Mouse (Mus musculus) liver, embryonic 15.5 days (tissue): ENCODE measurements at regions not wholly inside any gene's neighbourhood (a gene's known extent, or its start where the extent isn't known, plus 50 kb on each side); places are given as distances from the start of the nearest gene placed in this dataset.
"Not testable (repeated sequence)": the region's sequence is repeated elsewhere in the genome, so short reads cannot be mapped to it uniquely, and the experiment has no call there.

Experiments used
- ATAC-seq: fragments of 200-750 bp; cut with Nextera tagmentation; 2 replicates; pipeline ENCODE4 v1.8.0; 2017; ENCODE audit warnings: moderate number of reproducible peaks, mild to moderate bottlenecking, moderate library complexity; ENCODE audit not compliant: insufficient read depth
- H3K27ac ChIP-seq: fragments of 300-500 bp; sonication (generic); replicated peaks from 2 replicates; pipeline ENCODE4 v1.5.1; 2015; ENCODE audit warnings: mild to moderate bottlenecking, inconsistent platforms
- H3K27me3 ChIP-seq: fragments of 300-500 bp; sonication (generic); 2 replicates; pipeline ENCODE4 v1.6.1; 2015; ENCODE audit warnings: mild to moderate bottlenecking, inconsistent platforms
- H3K36me3 ChIP-seq: fragments of 300-500 bp; sonication (generic); replicated peaks from 2 replicates; pipeline ENCODE4 v1.6.1; 2015; ENCODE audit warnings: moderate library complexity, mild to moderate bottlenecking, inconsistent platforms
- H3K4me1 ChIP-seq: fragments of 300-500 bp; sonication (generic); replicated peaks from 2 replicates; pipeline ENCODE4 v1.6.1; 2015; ENCODE audit warnings: inconsistent platforms
- H3K4me2 ChIP-seq: fragments of 300-500 bp; sonication (generic); 2 replicates; pipeline ENCODE4 v1.6.1; 2015; ENCODE audit warnings: moderate library complexity, mild to moderate bottlenecking, inconsistent platforms
- H3K4me3 ChIP-seq: fragments of 300-500 bp; sonication (generic); replicated peaks from 2 replicates; pipeline ENCODE4 v1.5.1; 2015; ENCODE audit warnings: mild to moderate bottlenecking, inconsistent platforms
- H3K9ac ChIP-seq: fragments of 300-500 bp; sonication (generic); 2 replicates; pipeline ENCODE4 v1.6.1; 2015; ENCODE audit warnings: moderate library complexity, mild to moderate bottlenecking, inconsistent platforms
- H3K9me3 ChIP-seq: fragments of 300-500 bp; sonication (generic); replicated peaks from 2 replicates; pipeline ENCODE4 v1.6.1; 2016; ENCODE audit warnings: inconsistent platforms
- WGBS: fragments of 180-500 bp; shearing (Covaris S2); methylation state at CpG from one replicate; pipeline ENCODE4 v1.1.7; 2015; ENCODE audit warnings: mixed read lengths; ENCODE audit not compliant: insufficient replicate concordance; 5-methylcytosine and 5-hydroxymethylcytosine counted together

DNA sequence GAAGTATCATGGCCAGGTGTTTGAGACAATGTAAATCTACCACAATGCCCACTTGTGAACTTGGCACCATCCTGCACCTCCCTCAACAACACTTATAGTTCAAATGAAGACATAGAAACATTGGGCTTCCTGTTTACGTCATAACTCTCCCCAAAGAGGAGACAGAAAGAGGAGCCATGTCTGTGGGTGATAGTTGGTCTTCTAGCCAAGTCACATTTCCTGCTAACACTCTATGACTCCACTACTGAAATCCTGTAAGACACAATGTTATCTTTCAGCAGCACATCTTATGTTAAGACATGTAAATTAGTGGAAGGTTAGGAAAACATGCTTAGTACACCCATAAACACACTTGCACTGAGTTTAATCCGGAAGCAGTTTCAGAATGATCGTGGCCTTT is 451.4 kb downstream of the Dad1 start:
- no peak for ATAC-seq

DNA sequence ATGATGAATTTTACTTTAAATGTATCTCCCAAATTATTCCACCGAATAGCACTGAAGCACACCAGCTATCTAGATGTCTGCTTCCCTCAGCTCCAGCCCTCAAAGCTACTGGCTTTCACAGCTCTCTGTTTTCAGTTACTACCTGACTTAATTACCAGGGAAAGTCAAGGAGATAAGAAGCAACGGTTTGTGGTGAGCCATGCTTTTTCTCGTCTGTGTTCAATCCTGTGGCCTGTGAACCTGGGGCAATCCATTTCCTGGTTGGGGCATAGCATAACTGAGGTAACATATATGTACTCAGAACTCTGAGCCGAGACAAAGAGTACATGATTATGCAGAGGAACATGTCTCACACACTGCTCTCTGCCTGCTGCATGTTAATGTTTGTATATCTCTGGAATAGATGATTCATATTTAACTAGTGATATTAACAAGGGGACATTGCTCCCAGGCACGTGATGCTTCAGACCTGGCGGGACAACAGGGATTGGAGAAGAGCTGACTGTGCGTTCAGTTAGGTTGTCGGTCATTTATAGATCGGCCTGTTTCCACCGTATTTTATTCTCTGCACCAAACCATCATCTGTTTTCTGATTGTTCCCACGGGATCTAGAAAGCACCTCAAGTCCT is 453.3 kb downstream of the Dad1 start:
- H3K27ac ChIP-seq = no peak overlapping the region
- 49% methylated on average over 11 of the region's 11 CpGs for WGBS
- no peak overlapping the region for H3K9ac ChIP-seq
- no peaks in the 10 kb centered on the region for H3K9me3 ChIP-seq
- no peaks in the 10 kb centered on the region for H3K27me3 ChIP-seq
- H3K4me3 ChIP-seq = no peak overlapping the region
- H3K4me1 ChIP-seq = peaks cover 23% of the 10 kb centered on the region
- no peaks in the 10 kb centered on the region for H3K36me3 ChIP-seq
- no peak for ATAC-seq
- no peak overlapping the region for H3K4me2 ChIP-seq

More for the DNA sequence above, 451.4 kb downstream of the Dad1 start:
- Histone ChIP-seq H3K9me3 (no peaks in the 10 kb centered on the region), H3K27ac (no peak overlapping the region), H3K36me3 (no peaks in the 10 kb centered on the region), H3K4me3 (no peak overlapping the region), H3K27me3 (no peaks in the 10 kb centered on the region), H3K4me1 (peaks cover 20% of the 10 kb centered on the region), H3K4me2 (no peak overlapping the region), H3K9ac (no peak overlapping the region)
- WGBS = 68% methylated on average over 3 of the region's 3 CpGs

DNA sequence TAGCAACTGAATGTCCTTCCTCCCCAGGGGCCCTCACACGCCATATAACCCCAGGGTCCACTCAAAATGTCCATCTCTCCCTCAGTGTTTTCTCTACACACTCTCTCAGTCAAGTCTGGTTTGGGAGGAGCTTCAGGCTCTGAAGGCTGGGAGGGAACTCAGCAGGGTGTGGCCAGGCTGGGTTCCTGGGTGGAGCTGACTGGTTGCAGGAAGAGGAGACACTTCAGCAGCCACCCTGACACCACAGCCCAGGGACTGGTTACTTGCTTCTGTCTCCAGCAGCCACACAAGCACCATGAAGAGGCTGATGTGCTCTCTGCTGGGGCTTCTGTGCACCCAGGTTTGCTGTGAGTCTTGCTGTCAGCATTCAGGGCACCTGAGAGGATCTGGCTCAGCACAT is 458.7 kb downstream of the Dad1 start:
- Histone ChIP-seq H3K4me2 (peak overlapping the region; percentile 64), H3K27ac (peak overlapping the region; percentile 41; the same call in 1 of the 2 replicates), H3K4me1 (peaks cover 19% of the 10 kb centered on the region), H3K4me3 (peak overlapping the region; percentile 31; the same call in 1 of the 2 replicates)
- not testable (repeated sequence) for H3K9ac ChIP-seq, H3K27me3 ChIP-seq, H3K36me3 ChIP-seq, H3K9me3 ChIP-seq
- ATAC-seq = peak; percentile 87
- WGBS = 36% methylated on average over 1 of the region's 1 CpGs

DNA sequence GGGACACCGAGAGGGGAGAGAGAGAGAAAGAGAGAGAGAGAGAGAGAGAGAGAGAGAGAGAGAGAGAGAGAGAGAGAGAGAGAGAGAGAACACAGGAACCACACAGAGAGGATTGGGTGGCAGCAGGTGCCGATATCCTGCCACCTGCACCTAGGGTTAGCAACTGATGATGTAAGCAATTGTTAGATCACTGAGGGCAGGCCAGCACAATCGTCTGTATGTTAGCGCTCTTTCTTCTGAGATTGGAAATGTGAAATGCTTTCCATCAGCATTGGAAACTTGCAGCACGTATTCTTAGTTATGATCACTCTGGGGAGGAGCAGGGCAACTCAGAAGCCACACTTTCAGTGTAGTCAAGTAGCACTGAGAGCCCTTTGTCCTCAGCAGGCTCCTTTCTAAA is 459.4 kb downstream of the Dad1 start:
- Histone ChIP-seq H3K36me3 (no peaks in the 10 kb centered on the region), H3K4me2 (0 out of 2 replicates have a peak overlapping the region, but pooled peaks have one; percentile 64), H3K9ac (no peak overlapping the region), H3K4me3 (no peak overlapping the region), H3K27ac (no peak overlapping the region; the same call in 1 of the 2 replicates), H3K27me3 (no peaks in the 10 kb centered on the region), H3K4me1 (peaks cover 19% of the 10 kb centered on the region), H3K9me3 (no peaks in the 10 kb centered on the region)
- WGBS = 82% methylated on average over 5 of the region's 5 CpGs
- no peak; the same call in 1 of the 2 replicates for ATAC-seq

DNA sequence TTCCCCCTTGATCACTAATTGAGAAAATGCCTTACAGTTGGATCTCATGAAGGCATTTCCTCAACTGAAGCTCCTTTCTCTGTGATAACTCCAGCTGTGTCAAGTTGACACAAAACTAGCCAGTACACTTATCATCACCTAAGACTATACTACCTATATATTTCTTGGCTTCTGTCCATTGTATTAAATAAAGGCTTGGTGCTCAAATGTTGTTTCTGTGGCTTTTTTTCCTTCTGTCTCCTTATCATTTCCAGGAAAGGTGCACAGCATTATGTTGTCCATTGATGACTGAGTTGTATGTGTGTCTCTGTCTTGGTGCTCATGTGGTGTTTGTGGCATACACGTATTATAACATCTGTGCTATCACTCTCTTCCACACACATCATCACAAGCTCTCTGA is 461.5 kb downstream of the Dad1 start:
- not testable (repeated sequence) for H3K36me3 ChIP-seq, H3K4me2 ChIP-seq, ATAC-seq, H3K4me3 ChIP-seq, H3K27ac ChIP-seq, H3K27me3 ChIP-seq, H3K9me3 ChIP-seq, H3K9ac ChIP-seq
- peaks cover 19% of the 10 kb centered on the region for H3K4me1 ChIP-seq
- 30% methylated on average over 1 of the region's 1 CpGs for WGBS

DNA sequence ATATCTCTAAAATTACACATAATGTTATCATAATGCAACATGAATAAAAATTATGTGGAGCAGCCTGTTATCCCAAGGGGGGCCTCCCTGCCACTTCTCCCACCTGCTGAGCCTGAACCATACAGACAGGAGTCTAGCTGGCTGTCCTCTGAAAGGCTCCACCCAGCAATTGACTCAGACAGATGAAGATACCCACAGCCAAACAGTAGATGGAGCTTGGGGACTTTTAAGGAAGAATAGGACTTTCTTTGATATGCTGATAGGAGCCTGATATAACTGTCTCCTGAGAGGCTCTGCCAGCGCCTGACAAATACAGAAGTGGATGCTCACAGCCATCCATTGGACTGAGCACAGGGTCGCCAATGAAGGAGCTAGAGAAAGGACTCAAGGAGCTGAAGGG is 468.4 kb downstream of the Dad1 start:
- H3K4me3 ChIP-seq, H3K4me1 ChIP-seq, H3K9me3 ChIP-seq, H3K36me3 ChIP-seq, H3K27ac ChIP-seq, H3K27me3 ChIP-seq, H3K9ac ChIP-seq, ATAC-seq, H3K4me2 ChIP-seq: not testable (repeated sequence)
- 38% methylated on average over 2 of the region's 2 CpGs for WGBS

DNA sequence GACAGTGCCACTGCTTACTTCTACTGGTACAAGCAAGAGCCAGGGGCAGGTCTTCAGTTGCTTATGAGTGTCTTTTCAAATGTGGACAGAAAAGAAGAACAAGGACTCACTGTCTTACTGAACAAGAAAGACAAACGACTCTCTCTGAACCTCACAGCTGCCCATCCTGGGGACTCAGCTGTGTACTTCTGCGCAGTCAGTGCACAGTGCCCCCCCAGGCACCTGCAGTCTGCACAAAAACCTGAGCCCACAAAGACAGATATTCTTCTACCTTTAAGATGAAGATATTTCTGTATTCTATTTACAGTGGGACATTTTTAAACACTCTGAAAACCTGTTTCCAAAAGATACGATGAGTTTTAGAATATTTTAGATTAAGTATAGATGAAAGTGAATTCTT is 476.5 kb downstream of the Dad1 start:
- H3K4me3 ChIP-seq = no peak overlapping the region
- H3K27me3 ChIP-seq = no peaks in the 10 kb centered on the region; the same call in 1 of the 2 replicates
- H3K4me1 ChIP-seq = no peaks in the 10 kb centered on the region
- H3K9ac ChIP-seq = no peak overlapping the region
- H3K4me2 ChIP-seq = no peak overlapping the region
- 61% methylated on average over 3 of the region's 3 CpGs for WGBS
- no peaks in the 10 kb centered on the region for H3K36me3 ChIP-seq
- H3K27ac ChIP-seq = no peak overlapping the region
- ATAC-seq = no peak
- H3K9me3 ChIP-seq = no peaks in the 10 kb centered on the region

DNA sequence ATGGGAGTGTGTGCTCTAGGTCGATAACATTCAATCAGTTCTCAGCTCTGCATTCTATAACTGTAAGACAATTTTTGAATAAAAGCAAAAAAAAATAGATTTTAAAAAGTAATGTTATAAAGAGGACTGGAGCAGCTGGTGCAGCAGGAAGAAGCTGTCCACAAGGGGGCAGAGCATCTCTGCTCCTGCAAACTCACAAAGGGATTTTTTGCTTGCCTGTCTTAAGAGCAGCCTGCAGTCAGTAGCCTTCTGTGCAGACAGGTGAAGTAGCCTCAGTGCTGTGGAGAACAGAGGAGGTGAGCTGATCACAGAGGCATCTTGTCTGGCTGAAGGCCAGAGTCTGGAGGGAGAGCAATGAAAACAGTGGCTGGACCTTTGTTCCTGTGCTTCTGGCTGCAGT is 477.2 kb downstream of the Dad1 start:
- WGBS = 25% methylated on average over 1 of the region's 1 CpGs
- not testable (repeated sequence) for H3K4me2 ChIP-seq, H3K27me3 ChIP-seq, H3K4me1 ChIP-seq, H3K9ac ChIP-seq, H3K9me3 ChIP-seq, H3K36me3 ChIP-seq, ATAC-seq, H3K4me3 ChIP-seq, H3K27ac ChIP-seq

DNA sequence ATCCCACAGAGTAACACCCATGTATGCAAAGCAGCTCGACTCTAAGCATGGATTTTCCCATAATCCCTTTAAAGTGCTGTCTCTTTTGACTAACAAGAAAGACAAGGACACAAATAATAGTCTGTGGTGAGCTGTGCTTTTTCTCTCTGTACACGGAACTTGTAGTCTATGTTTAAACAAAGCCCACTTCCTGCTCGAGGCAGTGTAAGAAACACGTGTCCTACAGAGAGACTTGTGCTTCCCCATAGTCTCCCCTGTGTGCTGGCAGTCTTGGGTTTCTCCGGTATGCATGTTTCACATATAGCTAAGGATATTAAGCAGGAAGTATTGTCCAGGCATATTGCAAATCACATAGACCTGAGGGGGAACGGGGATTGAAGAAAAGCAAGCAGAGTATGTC is 487.4 kb downstream of the Dad1 start:
- peak; percentile 40; the same call in 1 of the 2 replicates for ATAC-seq
- 34% methylated on average over 6 of the region's 6 CpGs for WGBS
- H3K9me3 ChIP-seq, H3K4me2 ChIP-seq, H3K27me3 ChIP-seq, H3K9ac ChIP-seq, H3K36me3 ChIP-seq, H3K4me3 ChIP-seq: not testable (repeated sequence)
- Histone ChIP-seq H3K27ac (0 out of 2 replicates have a peak overlapping the region, but pooled peaks have one; percentile 24), H3K4me1 (peaks cover 19% of the 10 kb centered on the region)

DNA sequence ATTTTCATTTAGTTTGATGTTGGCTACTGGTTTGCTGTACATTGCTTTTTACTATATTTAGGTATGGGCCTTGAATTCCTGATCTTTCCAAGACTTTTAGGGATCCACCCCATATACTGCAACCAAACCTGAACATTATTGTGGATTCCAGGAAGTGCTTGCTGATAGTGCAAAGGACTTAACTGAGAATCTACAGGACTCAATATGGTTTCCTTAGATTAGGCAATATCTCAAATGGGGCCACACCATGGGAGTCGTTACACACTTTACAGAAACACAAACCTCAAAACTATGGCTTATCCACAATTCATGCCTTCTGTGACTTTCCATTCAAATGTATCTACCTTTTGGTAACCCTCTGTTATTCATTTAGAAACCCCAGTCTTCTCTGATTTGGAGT is 488.0 kb downstream of the Dad1 start:
- not testable (repeated sequence) for H3K9me3 ChIP-seq, H3K27me3 ChIP-seq, H3K4me3 ChIP-seq, H3K36me3 ChIP-seq, H3K9ac ChIP-seq
- peak; percentile 96 for ATAC-seq
- Histone ChIP-seq H3K4me1 (peaks cover 19% of the 10 kb centered on the region), H3K4me2 (peak overlapping the region; percentile 46), H3K27ac (0 out of 2 replicates have a peak overlapping the region, but pooled peaks have one; percentile 24)
- WGBS = 12% methylated on average over 1 of the region's 1 CpGs

DNA sequence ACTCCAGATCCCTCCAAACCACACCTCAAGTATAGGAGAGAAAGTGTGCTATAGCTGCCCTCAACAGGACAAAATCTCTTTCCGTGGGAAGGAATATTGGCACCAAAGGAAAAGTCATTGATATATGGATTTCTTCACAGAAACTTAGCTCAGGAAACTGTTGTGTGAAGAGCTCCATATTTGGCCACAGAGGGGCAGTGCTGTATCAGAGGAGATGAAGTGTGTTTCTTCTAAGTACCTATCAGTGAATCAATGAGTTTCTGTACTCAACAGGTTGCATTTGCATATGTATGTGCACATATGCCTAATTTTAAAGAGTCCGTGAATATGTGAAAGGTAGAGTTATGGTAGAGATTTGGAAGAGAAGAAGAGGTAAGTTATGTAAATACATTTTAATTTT is 493.3 kb downstream of the Dad1 start:
- not testable (repeated sequence) for ATAC-seq, H3K9ac ChIP-seq, H3K4me3 ChIP-seq, H3K36me3 ChIP-seq, H3K27me3 ChIP-seq, H3K27ac ChIP-seq, H3K9me3 ChIP-seq, H3K4me2 ChIP-seq
- H3K4me1 ChIP-seq = peaks cover 16% of the 10 kb centered on the region
- 33% methylated on average over 2 of the region's 2 CpGs for WGBS

DNA sequence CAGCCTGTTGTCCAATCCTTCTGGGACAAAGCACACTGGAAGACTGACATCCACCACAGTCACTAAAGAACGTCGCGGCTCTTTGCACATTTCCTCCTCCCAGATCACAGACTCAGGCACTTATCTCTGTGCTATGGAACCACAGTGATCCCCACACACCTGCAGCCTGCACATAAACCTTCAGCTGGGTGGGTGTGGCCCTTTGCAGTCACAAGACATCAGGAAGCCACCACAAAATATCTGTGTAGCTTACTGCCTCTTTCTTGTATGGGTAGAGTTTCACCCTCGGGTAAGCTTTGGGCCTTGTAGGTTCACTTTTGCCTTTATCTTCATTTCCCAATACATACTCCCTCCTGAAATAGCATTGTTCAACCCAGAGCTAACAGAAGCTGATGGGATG is 496.1 kb downstream of the Dad1 start:
- H3K27ac ChIP-seq = peak overlapping the region; percentile 51; the same call in 1 of the 2 replicates
- H3K4me2 ChIP-seq = peak overlapping the region; percentile 61
- 16% methylated on average over 4 of the region's 4 CpGs for WGBS

More for the DNA sequence above, 496.1 kb downstream of the Dad1 start:
- H3K36me3 ChIP-seq, H3K4me1 ChIP-seq, H3K4me3 ChIP-seq, H3K9me3 ChIP-seq, H3K9ac ChIP-seq, H3K27me3 ChIP-seq: not testable (repeated sequence)
- ATAC-seq = peak; percentile 64; the same call in 1 of the 2 replicates
